Mouse (Mus musculus) liver, embryonic 15.5 days (tissue): ENCODE measurements around the gene Slc25a16. TPM values are rescaled to one million over a fixed set of nuclear protein-coding genes. Genes with fewer than 3 reads are reported as not detected.

Experiments used
- ATAC-seq: fragments of 200-750 bp; cut with Nextera tagmentation; 2 replicates; pipeline ENCODE4 v1.8.0; 2017; ENCODE audit warnings: moderate number of reproducible peaks, mild to moderate bottlenecking, moderate library complexity; ENCODE audit not compliant: insufficient read depth
- H3K27ac ChIP-seq: fragments of 300-500 bp; sonication (generic); replicated peaks from 2 replicates; pipeline ENCODE4 v1.5.1; 2015; ENCODE audit warnings: mild to moderate bottlenecking, inconsistent platforms
- H3K27me3 ChIP-seq: fragments of 300-500 bp; sonication (generic); 2 replicates; pipeline ENCODE4 v1.6.1; 2015; ENCODE audit warnings: mild to moderate bottlenecking, inconsistent platforms
- H3K36me3 ChIP-seq: fragments of 300-500 bp; sonication (generic); replicated peaks from 2 replicates; pipeline ENCODE4 v1.6.1; 2015; ENCODE audit warnings: moderate library complexity, mild to moderate bottlenecking, inconsistent platforms
- H3K4me1 ChIP-seq: fragments of 300-500 bp; sonication (generic); replicated peaks from 2 replicates; pipeline ENCODE4 v1.6.1; 2015; ENCODE audit warnings: inconsistent platforms
- H3K4me2 ChIP-seq: fragments of 300-500 bp; sonication (generic); 2 replicates; pipeline ENCODE4 v1.6.1; 2015; ENCODE audit warnings: moderate library complexity, mild to moderate bottlenecking, inconsistent platforms
- H3K4me3 ChIP-seq: fragments of 300-500 bp; sonication (generic); replicated peaks from 2 replicates; pipeline ENCODE4 v1.5.1; 2015; ENCODE audit warnings: mild to moderate bottlenecking, inconsistent platforms
- H3K9ac ChIP-seq: fragments of 300-500 bp; sonication (generic); 2 replicates; pipeline ENCODE4 v1.6.1; 2015; ENCODE audit warnings: moderate library complexity, mild to moderate bottlenecking, inconsistent platforms
- H3K9me3 ChIP-seq: fragments of 300-500 bp; sonication (generic); replicated peaks from 2 replicates; pipeline ENCODE4 v1.6.1; 2016; ENCODE audit warnings: inconsistent platforms
- WGBS: fragments of 180-500 bp; shearing (Covaris S2); methylation state at CpG from one replicate; pipeline ENCODE4 v1.1.7; 2015; ENCODE audit warnings: mixed read lengths; ENCODE audit not compliant: insufficient replicate concordance; 5-methylcytosine and 5-hydroxymethylcytosine counted together
- polyA plus RNA-seq: library from polyadenylated mRNA; unstranded; fragments of >200 nt; fragmentation: Nextera tagmentation; extraction: Ambion mirVana; gene quantifications from 2 replicates; pipeline ENCODE4 v1.2.1, GENCODE M21; 2015

Slc25a16 gene
- polyA plus RNA-seq, 1 experiment from 2014 or later, result 8.1 TPM

DNA sequence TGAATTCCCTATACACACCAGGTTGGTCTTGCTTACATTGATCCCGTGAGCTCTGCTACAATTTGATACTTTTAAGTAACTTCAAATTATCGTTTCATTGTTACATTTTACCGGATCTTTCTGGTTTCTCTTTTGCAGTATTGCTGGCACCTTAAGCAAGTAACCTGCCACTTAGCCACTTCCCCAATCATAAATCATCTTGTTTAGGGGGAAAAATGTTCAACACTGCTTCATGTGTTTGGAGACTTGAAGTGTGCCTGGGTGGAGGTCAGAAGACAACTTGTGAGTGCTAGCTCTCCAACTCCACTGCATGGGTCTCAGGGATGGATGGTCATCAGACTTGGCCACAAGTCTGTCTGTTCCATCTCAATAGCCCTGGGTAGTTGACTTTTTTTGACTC lies 29.4 kb upstream of the Slc25a16 start:
- H3K9me3 ChIP-seq, result no peaks in the 10 kb centered on the region

DNA sequence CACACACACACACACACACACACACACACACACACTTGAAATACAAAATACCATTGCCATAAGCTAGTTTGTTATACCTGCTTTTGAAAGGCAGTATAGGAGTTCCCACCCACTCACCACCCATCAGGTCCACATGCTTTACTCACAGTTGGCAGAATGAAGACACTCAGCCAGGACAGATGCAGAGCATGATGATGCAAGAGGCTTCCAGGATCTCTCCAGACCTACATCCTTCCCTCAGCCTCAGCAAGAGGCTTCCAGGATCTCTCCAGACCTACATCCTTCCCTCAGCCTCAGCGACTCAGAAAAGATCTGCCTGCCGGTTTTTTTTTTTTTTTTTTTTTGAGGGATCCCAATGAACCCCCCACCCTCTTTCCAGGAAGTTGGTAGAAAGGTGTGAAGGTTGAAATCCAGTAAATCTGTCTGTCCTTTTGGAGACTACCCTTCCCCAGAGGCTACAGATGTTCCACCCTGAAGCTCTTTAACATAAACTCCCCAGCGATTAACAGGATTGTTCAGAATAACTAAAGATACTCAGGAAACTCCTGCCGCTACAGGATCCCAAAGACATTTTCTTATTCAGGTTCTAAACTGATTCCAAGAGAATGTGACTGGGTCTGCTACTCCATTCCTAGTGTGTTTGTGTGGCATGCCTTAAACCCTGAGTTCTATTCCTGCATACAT lies 27.7 kb upstream of the Slc25a16 start:
- peaks cover 11% of the 10 kb centered on the region for H3K27me3 ChIP-seq
- no peak overlapping the region for H3K9ac ChIP-seq
- ATAC-seq, result no peak
- H3K4me2 ChIP-seq, result no peak overlapping the region
- no peak overlapping the region for H3K4me3 ChIP-seq
- 44% methylated on average over 4 of the region's 4 CpGs for WGBS
- H3K9me3 ChIP-seq, result no peaks in the 10 kb centered on the region
- H3K27ac ChIP-seq, result no peak overlapping the region
- no peaks in the 10 kb centered on the region for H3K4me1 ChIP-seq
- H3K36me3 ChIP-seq, result no peaks in the 10 kb centered on the region

More for the DNA sequence above, 29.4 kb upstream of the Slc25a16 start:
- Histone ChIP-seq H3K4me2 (no peak overlapping the region), H3K4me3 (no peak overlapping the region), H3K4me1 (peaks cover 12% of the 10 kb centered on the region; the same call in 1 of the 2 replicates), H3K9ac (no peak overlapping the region), H3K36me3 (no peaks in the 10 kb centered on the region), H3K27ac (no peak overlapping the region), H3K27me3 (peaks cover 28% of the 10 kb centered on the region)
- no peak for ATAC-seq
- WGBS, result 29% methylated on average over 3 of the region's 3 CpGs

DNA sequence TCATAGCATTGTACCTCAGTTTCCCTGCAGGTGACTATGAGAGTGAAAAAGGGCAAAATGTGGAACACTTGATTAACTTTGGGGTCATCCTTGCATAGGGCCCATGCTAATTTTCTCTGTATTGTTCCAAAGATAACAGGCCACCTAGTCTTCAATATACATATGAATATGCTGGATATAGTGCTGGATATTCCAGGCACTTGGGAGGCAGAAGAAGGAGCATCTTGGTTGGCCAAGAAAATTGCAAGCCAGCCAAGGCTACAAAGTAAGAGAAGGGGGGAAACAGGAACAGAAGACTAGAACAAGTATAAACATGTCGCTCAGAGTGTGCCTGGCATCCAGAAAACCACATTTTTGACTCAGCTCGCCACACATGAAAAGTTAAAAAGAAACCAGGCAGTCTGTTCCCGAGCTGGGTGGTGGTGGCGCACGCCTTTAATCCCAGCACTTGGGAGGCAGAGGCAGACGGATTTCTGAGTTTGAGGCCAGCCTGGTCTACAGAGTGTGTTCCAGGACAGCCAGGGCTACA lies 27.0 kb upstream of the Slc25a16 start:
- Histone ChIP-seq H3K9me3 (no peaks in the 10 kb centered on the region), H3K4me3 (no peak overlapping the region), H3K27ac (no peak overlapping the region), H3K4me2 (no peak overlapping the region), H3K27me3 (peaks cover 6% of the 10 kb centered on the region; the same call in 1 of the 2 replicates), H3K36me3 (no peaks in the 10 kb centered on the region), H3K4me1 (no peaks in the 10 kb centered on the region), H3K9ac (no peak overlapping the region)
- no peak for ATAC-seq
- WGBS, result 38% methylated on average over 6 of the region's 6 CpGs

DNA sequence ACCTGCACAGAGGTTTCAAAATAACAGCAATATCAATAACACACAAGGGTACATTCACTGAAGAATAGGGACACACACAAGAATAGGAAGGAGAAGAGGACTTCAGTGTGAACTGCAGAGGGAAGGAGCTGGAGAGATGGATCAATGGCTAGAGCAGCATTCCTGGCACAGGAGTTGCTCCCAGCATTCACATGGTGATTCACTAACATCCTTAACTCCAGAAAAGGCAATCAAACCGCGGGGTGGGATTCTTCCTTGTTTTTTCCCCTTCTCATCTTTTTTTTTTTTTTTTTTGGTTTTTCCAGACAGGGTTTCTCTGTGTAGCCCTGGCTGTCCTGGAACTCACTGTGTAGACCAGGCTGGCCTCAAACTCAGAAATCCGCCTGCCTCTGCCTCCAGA lies 26.0 kb upstream of the Slc25a16 start:
- Histone ChIP-seq H3K9ac (no peak overlapping the region), H3K27me3 (peaks cover 2% of the 10 kb centered on the region; the same call in 1 of the 2 replicates), H3K27ac (no peak overlapping the region), H3K4me3 (no peak overlapping the region), H3K36me3 (no peaks in the 10 kb centered on the region), H3K4me2 (no peak overlapping the region), H3K4me1 (no peaks in the 10 kb centered on the region), H3K9me3 (no peaks in the 10 kb centered on the region)
- no peak for ATAC-seq
- WGBS, result 46% methylated on average over 3 of the region's 3 CpGs

DNA sequence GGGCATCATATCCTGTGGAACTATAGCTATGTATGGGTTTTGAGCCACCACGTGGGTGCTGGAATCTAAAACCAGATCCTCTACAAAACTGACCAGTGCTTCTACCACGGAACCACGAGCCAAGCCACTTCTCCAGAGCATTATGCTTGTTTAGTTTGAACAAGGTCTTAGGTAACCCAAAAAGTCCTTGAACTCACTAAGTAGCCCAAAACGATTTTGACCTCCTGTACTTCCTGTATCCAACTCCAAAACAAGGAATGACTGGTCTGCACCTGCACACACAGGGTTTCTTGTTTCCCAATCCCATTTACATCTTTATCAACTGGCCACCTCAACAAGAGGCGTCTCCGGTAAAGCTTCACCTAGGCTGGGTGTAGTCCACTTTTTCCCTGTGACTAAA lies 25.0 kb upstream of the Slc25a16 start:
- no peak for ATAC-seq
- 49% methylated on average over 6 of the region's 6 CpGs for WGBS
- no peak overlapping the region for H3K27ac ChIP-seq
- H3K4me1 ChIP-seq, result no peaks in the 10 kb centered on the region
- H3K36me3 ChIP-seq, result no peaks in the 10 kb centered on the region
- H3K9ac ChIP-seq, result no peak overlapping the region
- no peak overlapping the region for H3K4me3 ChIP-seq
- no peaks in the 10 kb centered on the region for H3K9me3 ChIP-seq
- H3K27me3 ChIP-seq, result no peaks in the 10 kb centered on the region
- H3K4me2 ChIP-seq, result no peak overlapping the region

DNA sequence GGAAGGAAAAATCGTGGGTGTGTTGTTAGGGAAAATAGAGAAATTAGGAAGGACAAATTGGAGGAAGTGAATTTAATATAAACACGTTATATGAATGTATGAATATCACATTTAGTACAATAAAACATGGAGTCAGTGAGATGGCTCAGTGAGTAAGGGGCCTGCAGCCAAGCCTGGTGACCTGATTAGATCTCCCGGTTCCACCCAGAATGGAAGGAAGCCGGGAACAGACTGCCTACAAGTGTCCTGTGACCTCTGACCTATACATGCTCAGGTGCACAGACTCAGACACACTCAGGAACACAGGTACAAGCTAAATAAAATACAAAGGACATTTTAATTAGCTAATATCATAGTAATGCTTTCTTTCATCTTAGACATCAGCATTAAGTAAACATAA lies 24.4 kb upstream of the Slc25a16 start:
- H3K36me3 ChIP-seq, result no peaks in the 10 kb centered on the region
- no peak overlapping the region for H3K4me2 ChIP-seq
- H3K4me3 ChIP-seq, result no peak overlapping the region
- no peaks in the 10 kb centered on the region for H3K27me3 ChIP-seq
- no peak for ATAC-seq
- H3K4me1 ChIP-seq, result no peaks in the 10 kb centered on the region
- no peak overlapping the region for H3K9ac ChIP-seq
- no peaks in the 10 kb centered on the region for H3K9me3 ChIP-seq
- H3K27ac ChIP-seq, result no peak overlapping the region
- 36% methylated on average over 4 of the region's 4 CpGs for WGBS

DNA sequence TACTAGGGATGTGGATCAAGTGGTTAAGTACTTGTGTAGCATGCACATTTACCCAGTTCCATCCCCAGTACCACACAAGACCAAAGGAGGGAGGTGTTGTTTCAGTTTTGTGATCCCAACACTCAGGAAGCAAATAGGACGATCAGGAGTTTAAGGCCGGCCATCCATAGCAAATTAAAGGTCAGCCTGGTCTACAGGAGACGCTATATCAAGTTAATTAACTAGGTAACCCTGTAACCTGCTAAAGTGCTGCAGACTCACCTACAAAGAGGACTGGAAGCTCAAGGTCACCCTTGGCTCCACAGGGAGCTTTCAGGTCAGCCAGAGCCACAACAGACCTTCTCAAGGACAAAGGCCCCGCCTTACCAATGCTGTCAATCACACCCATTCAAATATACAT lies 23.7 kb upstream of the Slc25a16 start:
- no peaks in the 10 kb centered on the region for H3K9me3 ChIP-seq
- no peaks in the 10 kb centered on the region for H3K36me3 ChIP-seq
- H3K27me3 ChIP-seq, result no peaks in the 10 kb centered on the region
- no peaks in the 10 kb centered on the region for H3K4me1 ChIP-seq
- ATAC-seq, result no peak
- H3K4me2 ChIP-seq, result no peak overlapping the region
- H3K27ac ChIP-seq, result no peak overlapping the region
- WGBS, result 66% methylated on average over 4 of the region's 4 CpGs
- H3K9ac ChIP-seq, result no peak overlapping the region
- no peak overlapping the region for H3K4me3 ChIP-seq

DNA sequence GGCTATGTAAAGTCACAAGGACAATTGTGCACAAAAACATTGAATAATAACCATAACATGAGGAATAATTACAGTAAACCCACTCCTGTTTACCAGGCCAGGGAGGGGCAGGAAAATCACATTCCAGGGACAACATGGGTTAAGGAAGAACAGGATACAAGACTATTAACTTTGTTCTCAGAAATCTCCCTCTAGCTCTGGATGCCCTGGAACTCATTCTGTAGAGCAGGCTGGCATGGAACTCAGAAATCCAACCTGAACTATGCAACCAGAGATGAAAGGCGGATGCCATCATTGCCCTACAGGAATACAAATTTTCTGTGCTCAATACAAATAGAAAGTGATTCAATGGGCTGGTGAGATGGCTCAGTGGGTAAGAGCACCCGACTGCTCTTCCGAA lies 23.0 kb upstream of the Slc25a16 start:
- H3K27ac ChIP-seq, result no peak overlapping the region
- no peaks in the 10 kb centered on the region for H3K36me3 ChIP-seq
- no peaks in the 10 kb centered on the region for H3K27me3 ChIP-seq
- WGBS, result 77% methylated on average over 3 of the region's 3 CpGs
- H3K4me2 ChIP-seq, result no peak overlapping the region
- no peak overlapping the region for H3K9ac ChIP-seq
- no peak overlapping the region for H3K4me3 ChIP-seq
- H3K9me3 ChIP-seq, result no peaks in the 10 kb centered on the region
- H3K4me1 ChIP-seq, result no peaks in the 10 kb centered on the region
- no peak for ATAC-seq

DNA sequence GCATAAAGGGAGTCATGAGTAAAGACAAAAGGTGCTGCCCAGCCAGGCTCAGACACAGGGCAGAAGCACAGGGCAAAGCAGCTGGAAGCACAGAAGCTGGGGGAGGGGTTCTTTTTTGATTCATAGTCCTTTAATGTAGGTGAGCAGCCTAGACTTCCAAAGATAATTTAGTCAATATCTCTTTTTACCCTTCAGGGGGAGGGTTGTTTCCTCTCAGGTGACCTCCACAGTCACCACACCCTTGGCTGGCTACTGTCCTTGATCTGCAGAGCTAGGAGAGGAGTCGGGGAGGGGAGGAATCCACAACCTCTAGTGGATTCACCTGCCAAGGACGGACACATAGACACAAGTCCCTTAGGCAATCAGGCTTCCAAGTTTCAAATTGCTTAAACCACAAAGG lies 22.4 kb upstream of the Slc25a16 start:
- no peaks in the 10 kb centered on the region for H3K27me3 ChIP-seq
- ATAC-seq, result no peak
- H3K9ac ChIP-seq, result no peak overlapping the region
- H3K36me3 ChIP-seq, result no peaks in the 10 kb centered on the region
- WGBS, result 48% methylated on average over 2 of the region's 2 CpGs
- H3K27ac ChIP-seq, result no peak overlapping the region
- H3K4me2 ChIP-seq, result no peak overlapping the region
- H3K4me3 ChIP-seq, result no peak overlapping the region
- no peaks in the 10 kb centered on the region for H3K9me3 ChIP-seq
- no peaks in the 10 kb centered on the region for H3K4me1 ChIP-seq

DNA sequence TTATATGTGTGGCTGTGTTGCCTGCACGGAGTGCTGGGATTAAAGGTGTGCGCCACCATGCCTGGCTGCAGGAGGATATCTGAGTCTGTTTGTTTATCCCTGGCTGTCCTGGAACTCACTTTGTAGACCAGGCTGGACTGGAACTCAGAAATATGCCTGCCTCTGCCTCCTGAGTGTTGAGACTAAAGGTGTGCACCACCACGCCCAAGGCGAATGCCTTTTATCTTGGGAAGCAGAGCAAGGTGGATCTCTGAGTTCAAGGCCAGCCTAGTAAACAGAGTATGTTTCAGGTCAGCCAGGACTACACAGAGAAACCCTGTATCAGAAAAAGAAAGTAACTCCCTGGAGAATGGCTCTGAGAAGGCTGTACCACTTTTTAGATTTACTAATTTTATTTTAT lies 20.3 kb upstream of the Slc25a16 start:
- no peaks in the 10 kb centered on the region for H3K36me3 ChIP-seq
- WGBS, result 82% methylated on average over 4 of the region's 4 CpGs
- H3K9ac ChIP-seq, result no peak overlapping the region
- H3K27ac ChIP-seq, result no peak overlapping the region
- no peak for ATAC-seq
- H3K4me3 ChIP-seq, result no peak overlapping the region
- no peaks in the 10 kb centered on the region for H3K4me1 ChIP-seq
- no peaks in the 10 kb centered on the region for H3K9me3 ChIP-seq
- H3K4me2 ChIP-seq, result no peak overlapping the region
- 0 out of 2 replicates have a peak, but pooled peaks cover 2% of the 10 kb centered on the region for H3K27me3 ChIP-seq

DNA sequence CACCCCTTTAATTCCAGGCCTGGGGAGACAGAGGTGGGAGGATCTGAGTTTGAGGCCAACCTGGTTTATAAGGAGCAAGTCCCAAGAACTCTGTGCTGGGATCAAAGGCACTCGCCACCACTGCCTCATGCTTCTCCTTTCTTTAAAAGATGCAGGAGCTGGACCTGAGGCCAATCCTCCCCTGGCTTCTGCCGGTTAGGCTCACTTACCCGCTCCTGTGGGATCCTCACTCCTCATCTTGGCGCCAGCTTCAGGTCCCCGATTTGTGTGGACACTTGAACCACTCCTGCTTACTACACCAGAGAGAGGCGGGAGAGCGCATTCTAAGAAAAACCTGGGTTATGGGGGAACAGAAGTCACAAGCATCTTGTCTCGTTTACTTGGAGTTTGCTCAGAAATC lies 18.6 kb upstream of the Slc25a16 start:
- no peak for ATAC-seq
- Histone ChIP-seq H3K27ac (no peak overlapping the region), H3K9ac (no peak overlapping the region), H3K4me1 (no peaks in the 10 kb centered on the region), H3K4me3 (no peak overlapping the region), H3K9me3 (no peaks in the 10 kb centered on the region), H3K27me3 (0 out of 2 replicates have a peak, but pooled peaks cover 2% of the 10 kb centered on the region), H3K4me2 (no peak overlapping the region), H3K36me3 (no peaks in the 10 kb centered on the region)
- 43% methylated on average over 8 of the region's 8 CpGs for WGBS

DNA sequence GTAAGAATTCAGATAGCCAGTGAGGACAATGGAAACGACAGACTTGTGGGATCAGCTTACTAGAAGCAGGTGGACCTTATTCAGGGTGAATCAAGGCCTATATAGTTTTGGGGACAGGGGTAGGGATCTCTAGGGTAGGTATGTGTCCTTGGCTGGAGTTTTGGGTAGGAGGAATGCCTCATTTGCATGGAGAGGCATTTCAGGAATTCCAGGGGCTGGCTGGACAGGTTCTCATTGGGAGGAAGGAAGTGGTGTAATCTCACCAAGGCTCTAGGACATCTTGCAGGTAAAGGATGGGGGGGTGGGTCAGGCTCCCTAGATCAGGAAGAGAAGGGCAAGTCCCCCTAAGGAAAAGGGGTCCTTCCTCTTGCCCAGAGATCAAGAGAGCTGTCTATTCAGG lies 17.6 kb upstream of the Slc25a16 start:
- WGBS, result 38% methylated on average over 1 of the region's 1 CpGs
- no peak overlapping the region for H3K4me2 ChIP-seq
- H3K9ac ChIP-seq, result no peak overlapping the region
- H3K4me1 ChIP-seq, result no peaks in the 10 kb centered on the region
- no peak overlapping the region for H3K4me3 ChIP-seq
- ATAC-seq, result no peak
- H3K27ac ChIP-seq, result no peak overlapping the region
- no peaks in the 10 kb centered on the region for H3K36me3 ChIP-seq
- 0 out of 2 replicates have a peak, but pooled peaks cover 2% of the 10 kb centered on the region for H3K27me3 ChIP-seq
- H3K9me3 ChIP-seq, result no peaks in the 10 kb centered on the region
